Mouse (Mus musculus) thymus, postnatal 0 days (tissue): ENCODE results near the gene Fmnl2. TPM values are rescaled to one million over a fixed set of nuclear protein-coding genes. Genes with fewer than 3 reads are reported as not detected.

ENCODE experiments used
- DNase-seq: peaks from one replicate; pipeline ENCODE4 v3.0.0-alpha.2; 2015; ENCODE audit warnings: low spot score
- polyA plus RNA-seq: library from polyadenylated mRNA; unstranded; fragments of >200 nt; fragmentation: Nextera tagmentation; extraction: Ambion mirVana; gene quantifications from 2 replicates; pipeline ENCODE4 v1.2.1, GENCODE M21; 2015

Fmnl2 gene
- polyA plus RNA-seq, 1 experiment from 2014 or later: 6.6 TPM

- no peak for DNase-seq
These were observed 126.9 kb downstream of the Fmnl2 start for GRCm38 (mm10) chr2:52984556-52984955.

- no peak for DNase-seq
These were observed 127.5 kb downstream of the Fmnl2 start for GRCm38 (mm10) chr2:52985167-52985566.

- DNase-seq: no peak
These were observed 128.7 kb downstream of the Fmnl2 start for GRCm38 (mm10) chr2:52986354-52986753.

- no peak for DNase-seq
These were observed 129.4 kb downstream of the Fmnl2 start for GRCm38 (mm10) chr2:52987035-52987434.

- DNase-seq: no peak
These were observed 130.1 kb downstream of the Fmnl2 start for GRCm38 (mm10) chr2:52987637-52988295.

GRCm38 (mm10) chr2:52989316-52989715 lies 131.7 kb downstream of the Fmnl2 start:
- no peak for DNase-seq

GRCm38 (mm10) chr2:52990874-52991687 lies 133.4 kb downstream of the Fmnl2 start:
- DNase-seq: no peak

- no peak for DNase-seq
These were observed 134.1 kb downstream of the Fmnl2 start for GRCm38 (mm10) chr2:52991688-52992194.

GRCm38 (mm10) chr2:52993241-52993640 lies 135.6 kb downstream of the Fmnl2 start:
- no peak for DNase-seq

GRCm38 (mm10) chr2:52994526-52994925 lies 136.9 kb downstream of the Fmnl2 start:
- no peak for DNase-seq

GRCm38 (mm10) chr2:52997955-52998750 lies 140.5 kb downstream of the Fmnl2 start:
- DNase-seq: no peak

GRCm38 (mm10) chr2:52999524-52999969 lies 141.9 kb downstream of the Fmnl2 start:
- DNase-seq: no peak

GRCm38 (mm10) chr2:53000446-53000845 lies 142.8 kb downstream of the Fmnl2 start:
- DNase-seq: no peak

- DNase-seq: no peak
These were observed 148.5 kb downstream of the Fmnl2 start for GRCm38 (mm10) chr2:53006161-53006560.

GRCm38 (mm10) chr2:53007142-53007541 lies 149.5 kb downstream of the Fmnl2 start:
- DNase-seq: peak; percentile 52

- no peak for DNase-seq
These were observed 155.4 kb downstream of the Fmnl2 start for GRCm38 (mm10) chr2:53013051-53013450.

- DNase-seq: no peak
These were observed 156.8 kb downstream of the Fmnl2 start for GRCm38 (mm10) chr2:53014451-53014850.

GRCm38 (mm10) chr2:53022982-53023381 lies 165.3 kb downstream of the Fmnl2 start:
- no peak for DNase-seq

- no peak for DNase-seq
These were observed 168.6 kb downstream of the Fmnl2 start for GRCm38 (mm10) chr2:53026056-53026769.

- no peak for DNase-seq
These were observed 171.2 kb downstream of the Fmnl2 start for GRCm38 (mm10) chr2:53028868-53029267.
